Mouse (Mus musculus) lung, embryonic 14.5 days (tissue): ENCODE data around the gene Nmt2. TPM values are rescaled to one million over a fixed set of nuclear protein-coding genes. Genes with fewer than 3 reads are reported as not detected.

Source experiments
- ATAC-seq: fragments of 200-750 bp; cut with Nextera tagmentation; 2 replicates; pipeline ENCODE4 v1.8.0; 2017; ENCODE audit warnings: mild to moderate bottlenecking, moderate TSS enrichment, moderate library complexity; ENCODE audit not compliant: insufficient read depth
- DNase-seq: peaks from one replicate; pipeline ENCODE4 v3.0.0-alpha.2; 2015
- H3K27ac ChIP-seq: fragments of 300-500 bp; sonication (generic); 2 replicates; pipeline ENCODE4 v1.5.1; 2014; ENCODE audit warnings: low read depth, mild to moderate bottlenecking, moderate library complexity
- H3K27me3 ChIP-seq: fragments of 300-500 bp; sonication (generic); 2 replicates; pipeline ENCODE4 v1.6.1; 2014; ENCODE audit warnings: low read length, control low read depth; ENCODE audit not compliant: insufficient read depth
- H3K36me3 ChIP-seq: fragments of 300-500 bp; sonication (generic); 2 replicates; pipeline ENCODE4 v1.6.1; 2014; ENCODE audit warnings: control low read depth; ENCODE audit not compliant: insufficient read depth
- H3K4me1 ChIP-seq: fragments of 300-500 bp; sonication (generic); 2 replicates; pipeline ENCODE4 v1.6.1; 2014; ENCODE audit warnings: antibody characterized with exemption, control low read depth; ENCODE audit not compliant: insufficient read depth
- H3K4me2 ChIP-seq: fragments of 300-500 bp; sonication (generic); 2 replicates; pipeline ENCODE4 v1.6.1; 2014; ENCODE audit warnings: mild to moderate bottlenecking
- H3K4me3 ChIP-seq: fragments of 300-500 bp; sonication (generic); 2 replicates; pipeline ENCODE4 v1.5.1; 2014; ENCODE audit warnings: low read depth, low read length
- H3K9ac ChIP-seq: fragments of 300-500 bp; sonication (generic); 2 replicates; pipeline ENCODE4 v1.6.1; 2014
- H3K9me3 ChIP-seq: fragments of 300-500 bp; sonication (generic); 2 replicates; pipeline ENCODE4 v1.6.1; 2016; ENCODE audit warnings: low read depth, low read length, control low read depth
- CTCF ChIP-seq: IDR thresholded peaks from 2 replicates; pipeline ENCODE4 v1.5.1; 2016; ENCODE audit warnings: antibody characterized with exemption, low read depth
- WGBS: fragments of 180-500 bp; shearing (Covaris S2); extraction: QIAGEN DNeasy Blood & Tissue Kit; methylation state at CpG from one replicate; pipeline ENCODE4 v1.1.7; 2014; 5-methylcytosine and 5-hydroxymethylcytosine counted together
- polyA plus RNA-seq: library from polyadenylated mRNA; unstranded; fragments of >200 nt; fragmentation: Nextera tagmentation; extraction: Ambion mirVana; gene quantifications from 2 replicates; pipeline ENCODE4 v1.2.1, GENCODE M21; 2014

Gene Nmt2
- polyA plus RNA-seq, 1 experiment from 2014 or later: 41.3 TPM

- Histone ChIP-seq H3K4me1 (no peaks in the 10 kb centered on the region), H3K9ac (no peak overlapping the region), H3K9me3 (no peaks in the 10 kb centered on the region), H3K27ac (no peak overlapping the region), H3K4me3 (no peak overlapping the region), H3K27me3 (no peaks in the 10 kb centered on the region), H3K36me3 (no peaks in the 10 kb centered on the region), H3K4me2 (no peak overlapping the region)
- WGBS: 63% methylated on average over 3 of the region's 3 CpGs
- DNase-seq: no peak
- TF ChIP-seq CTCF: no peak
- no peak for ATAC-seq
Measured at GRCm38 (mm10) chr2:3361067-3361466, 77.1 kb downstream of the Nmt2 start.

DNA sequence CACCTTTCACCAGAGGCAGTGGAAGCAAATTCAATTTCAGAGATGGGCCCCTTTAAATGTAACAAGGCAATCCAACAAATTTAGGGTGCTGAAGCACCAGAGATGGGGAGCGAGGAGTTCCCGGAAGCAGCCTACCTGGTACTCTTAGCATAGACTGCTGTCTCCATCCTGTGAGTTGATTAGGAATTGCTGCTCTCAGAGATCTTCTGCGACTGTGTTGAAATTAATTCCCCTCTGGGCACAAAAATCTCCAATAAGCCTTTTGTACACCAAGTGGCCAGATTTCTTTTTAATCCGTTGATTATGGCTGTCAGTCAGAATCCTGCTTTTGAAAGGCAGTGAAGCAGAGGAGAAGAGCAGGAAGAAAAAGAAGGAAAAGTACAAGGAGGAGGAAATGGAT lies 81.1 kb downstream of the Nmt2 start:
- Histone ChIP-seq H3K4me3 (no peak overlapping the region), H3K9ac (no peak overlapping the region), H3K9me3 (no peaks in the 10 kb centered on the region), H3K36me3 (no peaks in the 10 kb centered on the region), H3K27me3 (no peaks in the 10 kb centered on the region), H3K27ac (no peak overlapping the region), H3K4me2 (no peak overlapping the region), H3K4me1 (no peaks in the 10 kb centered on the region)
- 71% methylated on average over 4 of the region's 4 CpGs for WGBS
- DNase-seq (no peak), ATAC-seq (no peak)
- TF ChIP-seq CTCF: no peak

Other genes starting within 250 kb of the Nmt2 start
- gene Fam171a1, start 170.0 kb upstream of the Nmt2 start, polyA plus RNA-seq: 57.0 and 58.3 TPM in 2 replicates
- gene Rpp38, start 48.4 kb downstream of the Nmt2 start, polyA plus RNA-seq: 26.3 and 26.8 TPM in 2 replicates
- gene Acbd7, start 52.0 kb downstream of the Nmt2 start, polyA plus RNA-seq: 0.51 and 0.92 TPM in 2 replicates
- gene Olah, start 113.0 kb downstream of the Nmt2 start, polyA plus RNA-seq: not detected in 2 replicates
- 0.73 TPM in 1 of 2 replicates, not detected in the other for gene Meig1, start 138.4 kb downstream of the Nmt2 start, polyA plus RNA-seq
- 5.8 and 5.9 TPM in 2 replicates for gene Dclre1c, start 139.9 kb downstream of the Nmt2 start, polyA plus RNA-seq
- 24.3 and 25.0 TPM in 2 replicates for gene Suv39h2, start 190.8 kb downstream of the Nmt2 start, polyA plus RNA-seq
- gene Gm45902, start 228.6 kb downstream of the Nmt2 start, polyA plus RNA-seq: 7.1 and 7.5 TPM in 2 replicates
- 128 TPM in 2 replicates for gene Hspa14, start 228.6 kb downstream of the Nmt2 start, polyA plus RNA-seq
- 0.33 TPM in 1 of 2 replicates, not detected in the other for gene Cdnf, start 228.8 kb downstream of the Nmt2 start, polyA plus RNA-seq